27 mouse cellular contexts compared by ENCODE assay signal in the genomic region with DNA sequence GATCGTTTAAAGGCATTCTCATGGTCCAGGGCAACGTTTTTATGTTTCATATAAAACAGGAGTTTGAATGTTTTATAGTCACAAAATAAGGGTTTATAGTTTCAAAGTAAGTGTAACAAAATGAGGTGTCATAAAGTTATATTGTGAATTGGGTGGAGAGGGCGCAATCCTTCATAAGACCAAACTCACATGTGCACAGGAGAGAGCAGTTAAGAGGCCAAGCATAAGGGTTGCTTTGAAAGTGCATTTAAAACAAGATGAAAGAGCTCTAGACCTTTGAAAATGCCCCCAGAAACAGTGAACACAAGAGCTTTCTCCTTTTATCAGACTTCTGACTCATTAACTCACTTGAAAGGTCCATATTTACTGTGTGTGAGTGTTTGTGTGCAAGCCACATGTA. TPM values are rescaled to one million over a fixed set of nuclear protein-coding genes. Genes with fewer than 3 reads are reported as not detected.
"Had no signal": no experiment of that assay in that cellular context is flagged by ENCODE, and none has a peak within 500 bp of the region (broad histone marks: within the 10 kb centered on the region; RNA-seq: fewer than 3 reads in every experiment).

No protein-coding gene starts in this region.

- H3K9ac ChIP-seq: forebrain, postnatal 0 days; heart, embryonic 12.5 days; hindbrain, embryonic 12.5 days; hindbrain, embryonic 14.5 days; kidney, embryonic 15.5 days; liver, embryonic 13.5 days; liver, embryonic 15.5 days had no signal

- DNase-seq: forebrain, postnatal 0 days; gastrocnemius, adult 2 months; gastrocnemius, postnatal 10 days; gastrocnemius, postnatal 25 days; heart, adult 2 months; heart, postnatal 10 days; heart, postnatal 4 days; kidney, adult 11 months; kidney, adult 2 months; kidney, adult 9 months; kidney, postnatal 14 days; kidney, postnatal 36 days; layer of hippocampus, adult 9-11 months; layer of hippocampus, postnatal 36 days; left cerebral cortex, postnatal 4 days; liver had no signal

- H3K4me1 ChIP-seq: heart, embryonic 12.5 days; hindbrain, embryonic 10.5 days; hindbrain, embryonic 12.5 days; kidney, embryonic 15.5 days had no signal

- H3K36me3 ChIP-seq: heart, embryonic 12.5 days; hindbrain, embryonic 10.5 days; hindbrain, embryonic 12.5 days; kidney, embryonic 15.5 days; liver, embryonic 13.5 days; liver, embryonic 15.5 days had no signal

- H3K4me3 ChIP-seq: gastrocnemius, adult 2 months; heart, adult 2 months; heart, embryonic 12.5 days; hindbrain, embryonic 10.5 days; hindbrain, embryonic 12.5 days; kidney, embryonic 15.5 days; liver, embryonic 13.5 days; liver, embryonic 15.5 days had no signal

- H3K9me3 ChIP-seq: heart, embryonic 12.5 days; hindbrain, embryonic 10.5 days; hindbrain, embryonic 12.5 days; kidney, embryonic 15.5 days; liver, embryonic 13.5 days; liver, embryonic 15.5 days had no signal

- ATAC-seq: forebrain, postnatal 0 days; hindbrain, embryonic 16.5 days; inflammation-experienced regulatory T-cells, adult 6 months had no signal

- H3K27ac ChIP-seq: gastrocnemius, adult 2 months; heart, adult 2 months; hindbrain, embryonic 10.5 days; hindbrain, embryonic 12.5 days; hindbrain, embryonic 14.5 days; kidney, embryonic 15.5 days; kidney, postnatal 0 days; liver, embryonic 15.5 days had no signal

- H3K4me2 ChIP-seq: heart, embryonic 12.5 days; hindbrain, embryonic 12.5 days; hindbrain, embryonic 14.5 days; kidney, embryonic 15.5 days; liver, embryonic 11.5 days had no signal

RNA-seq across cellular contexts. Expression of gene Mfsd13b, which starts 44.0 kb away (rescaled TPM):
- polyA plus RNA-seq: hindbrain, embryonic 12.5 days; hindbrain, embryonic 16.5 days; inflammation-experienced regulatory T-cells, adult 6 months; kidney, embryonic 15.5 days; liver, embryonic 13.5 days had no signal

RNA-seq across cellular contexts. Expression of gene Otoa, which starts 55.1 kb away (rescaled TPM):
- polyA plus RNA-seq: heart, embryonic 12.5 days; inflammation-experienced regulatory T-cells, adult 6 months; liver, embryonic 11.5 days; liver, embryonic 13.5 days had no signal
